Mouse (Mus musculus): Measurements from ENCODE around the gene P4ha1. TPM values are rescaled to one million over a fixed set of nuclear protein-coding genes. Genes with fewer than 3 reads are reported as not detected.
A peak's percentile ranks its signal among the peaks of the same experiment; 100 is the strongest.
"Not testable (repeated sequence)": the region's sequence is repeated elsewhere in the genome, so short reads cannot be mapped to it uniquely, and the experiment has no call there.

P4ha1 gene
- polyA plus RNA-seq, 1 experiment from 2014 or later, result 54.8 TPM

DNA sequence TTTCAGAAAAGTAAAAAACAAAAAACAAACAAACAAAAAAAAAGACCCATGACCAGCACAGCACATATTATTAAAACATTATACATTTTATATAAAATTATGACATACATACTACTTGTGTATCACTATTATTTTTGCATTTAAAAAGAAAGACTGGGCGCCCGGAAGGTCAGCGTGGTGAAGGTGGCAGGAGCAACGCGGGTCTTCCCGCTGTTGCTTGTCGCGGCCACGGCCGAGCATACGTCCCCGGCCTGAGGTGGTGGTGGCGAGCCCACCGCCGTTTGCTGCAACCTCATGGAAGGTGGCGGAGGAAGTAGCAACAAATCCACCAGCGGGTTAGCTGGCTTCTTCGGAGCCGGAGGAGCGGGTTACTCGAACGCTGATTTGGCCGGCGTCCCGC is 72.4 kb downstream of the P4ha1 start, which contains the start of gene Gm10273:
Gm10273 (plus strand) TSS at position 172 of the 400 bp plus-strand sequence.
- not testable (repeated sequence) for H3K4me2 ChIP-seq; ATAC-seq (replicated peaks; ENCODE audit: insufficient number of reproducible peaks, low FRiP score, low TSS enrichment); H3K27me3 ChIP-seq (ENCODE audit: control insufficient read depth, insufficient read depth, low read length); H3K4me1 ChIP-seq (ENCODE audit: control insufficient read depth, insufficient read depth, low read length); H3K9me3 ChIP-seq (replicated peaks; ENCODE audit: control insufficient read depth, low read length); H3K9ac ChIP-seq (ENCODE audit: low read depth, low read length); H3K36me3 ChIP-seq (ENCODE audit: control insufficient read depth, insufficient read depth, low read length); H3K27ac ChIP-seq (ENCODE audit: low read depth, low read length); H3K4me3 ChIP-seq (ENCODE audit: low read depth, low read length)
- 82% methylated on average over 10 of the region's 25 CpGs for WGBS (ENCODE audit: insufficient replicate concordance)

DNA sequence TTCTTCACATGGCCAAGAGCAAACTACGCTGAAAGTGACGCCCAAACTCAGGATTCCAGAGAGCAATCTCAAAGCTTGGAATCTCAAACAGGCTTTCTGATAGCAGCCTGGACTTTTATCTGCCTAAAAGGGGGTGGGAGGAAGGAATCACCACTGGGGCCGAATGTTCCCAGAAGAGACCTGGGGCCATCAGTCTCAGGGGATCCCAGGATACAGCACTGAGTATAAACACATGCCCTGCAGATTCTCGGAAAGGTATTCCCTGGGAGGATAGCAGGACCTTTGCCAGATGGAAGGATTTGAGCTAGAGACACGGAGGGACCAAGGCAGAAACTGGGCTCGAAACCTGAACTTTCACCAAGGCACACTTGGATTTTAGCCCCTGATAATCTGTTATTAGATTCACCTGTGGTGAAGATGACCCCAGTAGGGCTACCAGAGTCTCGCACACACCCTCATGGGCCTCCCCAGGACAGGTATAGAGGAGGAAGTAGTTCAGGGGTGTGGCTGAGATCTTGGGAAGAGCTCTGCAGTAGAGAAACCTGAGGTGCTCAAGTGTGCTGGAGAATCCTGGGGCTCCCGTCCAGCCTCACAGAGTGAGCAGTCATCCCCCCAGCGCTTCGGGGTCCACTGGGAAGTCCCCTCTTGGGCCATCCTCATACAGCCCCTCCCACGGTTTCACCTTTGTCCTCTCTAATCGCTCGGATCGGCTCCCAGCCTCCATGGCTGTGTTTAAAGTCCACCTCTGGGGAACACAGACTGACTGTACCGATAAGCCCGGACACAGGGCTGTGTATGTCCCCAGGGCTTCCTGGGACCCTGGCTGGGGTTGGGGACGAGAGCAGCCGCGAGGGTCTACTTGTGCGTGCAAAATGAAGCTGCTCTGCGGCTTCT is 80.0 kb downstream of the P4ha1 start, which contains the start of gene Pla2g12b:
Pla2g12b (plus strand) TSS at position 762 of the 894 bp plus-strand sequence.
- Histone ChIP-seq H3K4me1 (ENCODE audit: control insufficient read depth, insufficient read depth, low read length) (peaks cover 17% of the 10 kb centered on the region), H3K4me2 (peak within 1 kb of the TSS; percentile 57), H3K9ac (ENCODE audit: low read depth, low read length) (peak within 1 kb of the TSS; percentile 56), H3K4me3 (ENCODE audit: low read depth, low read length) (0 out of 2 replicates have a peak within 1 kb of the TSS, but pooled peaks have one; percentile 16), H3K9me3 (replicated peaks; ENCODE audit: control insufficient read depth, low read length) (no peaks in the 10 kb centered on the region), H3K36me3 (ENCODE audit: control insufficient read depth, insufficient read depth, low read length) (no peaks in the 10 kb centered on the region), H3K27me3 (ENCODE audit: control insufficient read depth, insufficient read depth, low read length) (no peaks in the 10 kb centered on the region), H3K27ac (ENCODE audit: low read depth, low read length) (peak within 1 kb of the TSS; percentile 22; the same call in 1 of the 2 replicates)
- ATAC-seq (replicated peaks; ENCODE audit: insufficient number of reproducible peaks, low FRiP score, low TSS enrichment), result no peak
- 42% methylated on average over 21 of the region's 21 CpGs for WGBS (ENCODE audit: insufficient replicate concordance)

- Histone ChIP-seq H3K4me1 (ENCODE audit: control insufficient read depth, insufficient read depth, low read length) (peaks cover 17% of the 10 kb centered on the region), H3K27ac (ENCODE audit: low read depth, low read length) (peak overlapping the region; percentile 22; the same call in 1 of the 2 replicates), H3K36me3 (ENCODE audit: control insufficient read depth, insufficient read depth, low read length) (no peaks in the 10 kb centered on the region), H3K9ac (ENCODE audit: low read depth, low read length) (peak overlapping the region; percentile 56), H3K9me3 (replicated peaks; ENCODE audit: control insufficient read depth, low read length) (no peaks in the 10 kb centered on the region), H3K4me2 (peak overlapping the region; percentile 57), H3K4me3 (ENCODE audit: low read depth, low read length) (0 out of 2 replicates have a peak overlapping the region, but pooled peaks have one; percentile 16), H3K27me3 (ENCODE audit: control insufficient read depth, insufficient read depth, low read length) (no peaks in the 10 kb centered on the region)
- 34% methylated on average over 10 of the region's 10 CpGs for WGBS (ENCODE audit: insufficient replicate concordance)
- 0 out of 2 replicates have a peak, but pooled peaks have one; percentile 31 for ATAC-seq (replicated peaks; ENCODE audit: insufficient number of reproducible peaks, low FRiP score, low TSS enrichment)
Measured at GRCm38 (mm10) chr10:59403793-59404149, 80.7 kb downstream of the P4ha1 start.

- Histone ChIP-seq H3K27ac (ENCODE audit: low read depth, low read length) (no peak overlapping the region), H3K4me3 (ENCODE audit: low read depth, low read length) (no peak overlapping the region), H3K27me3 (ENCODE audit: control insufficient read depth, insufficient read depth, low read length) (no peaks in the 10 kb centered on the region), H3K9me3 (replicated peaks; ENCODE audit: control insufficient read depth, low read length) (no peaks in the 10 kb centered on the region), H3K4me2 (no peak overlapping the region), H3K9ac (ENCODE audit: low read depth, low read length) (no peak overlapping the region), H3K36me3 (ENCODE audit: control insufficient read depth, insufficient read depth, low read length) (no peaks in the 10 kb centered on the region), H3K4me1 (ENCODE audit: control insufficient read depth, insufficient read depth, low read length) (peaks cover 9% of the 10 kb centered on the region)
- 62% methylated on average over 6 of the region's 6 CpGs for WGBS (ENCODE audit: insufficient replicate concordance)
- no peak for ATAC-seq (replicated peaks; ENCODE audit: insufficient number of reproducible peaks, low FRiP score, low TSS enrichment)
Measured at GRCm38 (mm10) chr10:59408499-59408898, 85.4 kb downstream of the P4ha1 start.

- H3K36me3 ChIP-seq (ENCODE audit: control insufficient read depth, insufficient read depth, low read length), result no peaks in the 10 kb centered on the region
- 72% methylated on average over 12 of the region's 12 CpGs for WGBS (ENCODE audit: insufficient replicate concordance)
- no peak overlapping the region for H3K4me2 ChIP-seq
- H3K27me3 ChIP-seq (ENCODE audit: control insufficient read depth, insufficient read depth, low read length), result no peaks in the 10 kb centered on the region
- H3K9me3 ChIP-seq (replicated peaks; ENCODE audit: control insufficient read depth, low read length), result no peaks in the 10 kb centered on the region
- H3K27ac ChIP-seq (ENCODE audit: low read depth, low read length), result no peak overlapping the region
- H3K4me1 ChIP-seq (ENCODE audit: control insufficient read depth, insufficient read depth, low read length), result no peaks in the 10 kb centered on the region
- no peak for ATAC-seq (replicated peaks; ENCODE audit: insufficient number of reproducible peaks, low FRiP score, low TSS enrichment)
- H3K9ac ChIP-seq (ENCODE audit: low read depth, low read length), result no peak overlapping the region
- no peak overlapping the region for H3K4me3 ChIP-seq (ENCODE audit: low read depth, low read length)
Measured at GRCm38 (mm10) chr10:59410264-59410663, 87.2 kb downstream of the P4ha1 start.

GRCm38 (mm10) chr10:59413711-59414110 is 90.6 kb downstream of the P4ha1 start:
- no peak for ATAC-seq (replicated peaks; ENCODE audit: insufficient number of reproducible peaks, low FRiP score, low TSS enrichment)
- Histone ChIP-seq H3K4me2 (no peak overlapping the region), H3K4me1 (ENCODE audit: control insufficient read depth, insufficient read depth, low read length) (no peaks in the 10 kb centered on the region), H3K27me3 (ENCODE audit: control insufficient read depth, insufficient read depth, low read length) (no peaks in the 10 kb centered on the region), H3K36me3 (ENCODE audit: control insufficient read depth, insufficient read depth, low read length) (no peaks in the 10 kb centered on the region), H3K4me3 (ENCODE audit: low read depth, low read length) (no peak overlapping the region), H3K27ac (ENCODE audit: low read depth, low read length) (no peak overlapping the region), H3K9me3 (replicated peaks; ENCODE audit: control insufficient read depth, low read length) (no peaks in the 10 kb centered on the region), H3K9ac (ENCODE audit: low read depth, low read length) (no peak overlapping the region)
- WGBS (ENCODE audit: insufficient replicate concordance), result 90% methylated on average over 4 of the region's 4 CpGs

DNA sequence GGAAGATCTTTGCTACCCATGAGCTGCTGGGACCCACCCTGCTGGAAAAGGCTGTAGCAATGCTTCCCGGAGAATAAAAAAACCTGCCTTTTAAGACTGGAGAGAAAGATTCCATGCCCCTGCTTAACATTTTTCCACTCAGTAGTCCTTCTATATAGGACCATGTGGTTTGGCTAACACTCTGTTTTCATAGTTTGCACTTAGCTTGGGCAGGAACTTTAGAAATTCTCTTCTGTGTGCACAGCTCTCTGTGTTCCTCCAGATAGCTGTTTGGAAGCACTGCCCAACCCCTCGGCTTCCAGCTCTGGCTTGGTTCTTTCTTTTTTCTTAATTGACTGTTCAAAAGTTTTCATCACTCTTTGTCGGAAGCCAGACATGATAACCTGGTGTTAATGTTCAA is 93.5 kb downstream of the P4ha1 start:
- Histone ChIP-seq H3K36me3 (ENCODE audit: control insufficient read depth, insufficient read depth, low read length) (no peaks in the 10 kb centered on the region), H3K4me2 (no peak overlapping the region), H3K9me3 (replicated peaks; ENCODE audit: control insufficient read depth, low read length) (no peaks in the 10 kb centered on the region), H3K9ac (ENCODE audit: low read depth, low read length) (no peak overlapping the region), H3K4me1 (ENCODE audit: control insufficient read depth, insufficient read depth, low read length) (no peaks in the 10 kb centered on the region), H3K4me3 (ENCODE audit: low read depth, low read length) (no peak overlapping the region), H3K27me3 (ENCODE audit: control insufficient read depth, insufficient read depth, low read length) (no peaks in the 10 kb centered on the region), H3K27ac (ENCODE audit: low read depth, low read length) (no peak overlapping the region)
- ATAC-seq (replicated peaks; ENCODE audit: insufficient number of reproducible peaks, low FRiP score, low TSS enrichment), result no peak
- 57% methylated on average over 3 of the region's 3 CpGs for WGBS (ENCODE audit: insufficient replicate concordance)

DNA sequence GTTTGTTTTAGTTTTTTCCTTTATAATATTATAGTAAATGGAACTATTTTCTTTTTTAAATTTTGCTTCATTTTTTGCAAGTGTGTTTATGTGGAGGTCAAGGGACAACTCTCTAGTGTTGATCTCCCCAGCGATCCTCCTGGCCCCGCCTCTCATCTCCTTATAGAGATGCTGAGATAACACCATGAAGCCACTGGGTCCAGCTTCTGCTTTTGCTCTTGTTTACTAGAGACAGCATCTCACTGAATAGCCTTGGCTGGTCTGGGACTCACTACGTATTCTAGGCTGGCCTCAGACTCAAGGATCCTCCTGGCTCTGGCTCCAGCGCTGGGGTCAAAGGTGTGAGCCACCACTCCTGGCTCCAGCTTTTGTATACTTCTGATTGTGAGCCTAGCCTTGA is 96.4 kb downstream of the P4ha1 start:
- Histone ChIP-seq H3K4me3 (ENCODE audit: low read depth, low read length) (no peak overlapping the region), H3K27me3 (ENCODE audit: control insufficient read depth, insufficient read depth, low read length) (no peaks in the 10 kb centered on the region), H3K36me3 (ENCODE audit: control insufficient read depth, insufficient read depth, low read length) (no peaks in the 10 kb centered on the region), H3K9me3 (replicated peaks; ENCODE audit: control insufficient read depth, low read length) (no peaks in the 10 kb centered on the region), H3K9ac (ENCODE audit: low read depth, low read length) (no peak overlapping the region), H3K4me1 (ENCODE audit: control insufficient read depth, insufficient read depth, low read length) (no peaks in the 10 kb centered on the region), H3K4me2 (no peak overlapping the region), H3K27ac (ENCODE audit: low read depth, low read length) (no peak overlapping the region)
- WGBS (ENCODE audit: insufficient replicate concordance), result 79% methylated on average over 4 of the region's 4 CpGs
- ATAC-seq (replicated peaks; ENCODE audit: insufficient number of reproducible peaks, low FRiP score, low TSS enrichment), result no peak
